Mouse (Mus musculus) heart, adult 9 months (tissue): Measurements from ENCODE around the gene Slc5a6.
A peak's percentile ranks its signal among the peaks of the same experiment; 100 is the strongest.

Source experiments
- DNase-seq, 2 experiments: peaks; one replicate each; pipeline ENCODE4 v3.0.0; 2022; ENCODE audit warnings: low spot score in 2 of 2

Slc5a6 gene

GRCm38 (mm10) chr5:31048763-31049641 lies at the start of gene Slc5a6:
TSS of gene Slc5a6 (minus strand) at chr5:31048924.
- peak; percentile 42 to 43 for DNase-seq

GRCm38 (mm10) chr5:31095711-31096480 lies 47.2 kb upstream of the Slc5a6 start:
- DNase-seq: no peak

GRCm38 (mm10) chr5:31094799-31095691 lies 46.3 kb upstream of the Slc5a6 start:
- DNase-seq: peak; percentile 72 to 75

- no peak for DNase-seq
Observed at GRCm38 (mm10) chr5:31094100-31094798, 45.5 kb upstream of the Slc5a6 start.

- DNase-seq: no peak
Observed at GRCm38 (mm10) chr5:31093151-31094041, 44.7 kb upstream of the Slc5a6 start.

- DNase-seq: no peak
Observed at GRCm38 (mm10) chr5:31092231-31092975, 43.7 kb upstream of the Slc5a6 start.

GRCm38 (mm10) chr5:31087131-31087530 lies 38.4 kb upstream of the Slc5a6 start:
- DNase-seq: no peak

- DNase-seq: no peak
Observed at GRCm38 (mm10) chr5:31086606-31087005, 37.9 kb upstream of the Slc5a6 start.

- DNase-seq: no peak
Observed at GRCm38 (mm10) chr5:31083949-31084348, 35.2 kb upstream of the Slc5a6 start.

- peak; percentile 58 to 62 for DNase-seq
Observed at GRCm38 (mm10) chr5:31082935-31083625, 34.4 kb upstream of the Slc5a6 start.

GRCm38 (mm10) chr5:31082355-31082754 lies 33.6 kb upstream of the Slc5a6 start:
- DNase-seq: peak in 1 of 2 experiments; percentile 41

GRCm38 (mm10) chr5:31081386-31081785 lies 32.7 kb upstream of the Slc5a6 start:
- DNase-seq: no peak

GRCm38 (mm10) chr5:31080795-31081164 lies 32.1 kb upstream of the Slc5a6 start:
- DNase-seq: no peak

GRCm38 (mm10) chr5:31080059-31080794 lies 31.5 kb upstream of the Slc5a6 start:
- DNase-seq: no peak

GRCm38 (mm10) chr5:31076346-31076745 lies 27.6 kb upstream of the Slc5a6 start:
- DNase-seq: no peak

GRCm38 (mm10) chr5:31073176-31073575 lies 24.5 kb upstream of the Slc5a6 start:
- no peak for DNase-seq

- DNase-seq: no peak
Observed at GRCm38 (mm10) chr5:31071821-31072220, 23.1 kb upstream of the Slc5a6 start.

- DNase-seq: no peak
Observed at GRCm38 (mm10) chr5:31071059-31071458, 22.3 kb upstream of the Slc5a6 start.
